Mouse (Mus musculus) heart, adult 2 months (tissue): Measurements from ENCODE around the gene Tlr7. TPM values are rescaled to one million over a fixed set of nuclear protein-coding genes. Genes with fewer than 3 reads are reported as not detected.
"Not testable (repeated sequence)": the region's sequence is repeated elsewhere in the genome, so short reads cannot be mapped to it uniquely, and the experiment has no call there.

Experiments used
- DNase-seq, 2 experiments: peaks; one replicate each; pipeline ENCODE4 v3.0.0; 2021
- H3K27ac ChIP-seq: fragments of 200-600 bp; 2 replicates; pipeline ENCODE4 v1.8.1; 2022
- H3K27me3 ChIP-seq: fragments of 200-500 bp; 2 replicates; pipeline ENCODE4 v1.6.1; 2012; ENCODE audit warnings: mild to moderate bottlenecking, low read length, inconsistent platforms, mixed read lengths; ENCODE audit not compliant: control insufficient read depth, insufficient read depth
- H3K36me3 ChIP-seq: fragments of 200-500 bp; 2 replicates; pipeline ENCODE4 v1.6.1; 2012; ENCODE audit warnings: low read length, inconsistent platforms; ENCODE audit not compliant: control insufficient read depth, insufficient read depth
- H3K4me1 ChIP-seq: fragments of 200-500 bp; 2 replicates; pipeline ENCODE4 v1.6.1; 2011; ENCODE audit warnings: low read length; ENCODE audit not compliant: control insufficient read depth, insufficient read depth
- H3K4me3 ChIP-seq: fragments of 200-600 bp; 2 replicates; pipeline ENCODE4 v1.8.1; 2022
- H3K79me2 ChIP-seq: fragments of 200-500 bp; replicated peaks from 2 replicates; pipeline ENCODE4 v1.6.1; 2012; ENCODE audit warnings: mild to moderate bottlenecking, inconsistent platforms, low read length, moderate library complexity, mixed read lengths; ENCODE audit not compliant: control insufficient read depth, insufficient read depth
- H3K9ac ChIP-seq: fragments of 200-500 bp; 2 replicates; pipeline ENCODE4 v1.6.1; 2012; ENCODE audit warnings: low read depth, mild to moderate bottlenecking, control low read depth, inconsistent platforms, low read length, mixed read lengths
- CTCF ChIP-seq: fragments of 200-600 bp; IDR thresholded peaks from 2 replicates; pipeline ENCODE4 v1.8.1; 2022; ENCODE audit warnings: antibody characterized with exemption, mild to moderate bottlenecking, moderate library complexity
- EP300 ChIP-seq: fragments of 200-500 bp; IDR thresholded peaks from 2 replicates; pipeline ENCODE4 v1.6.1; 2011; ENCODE audit warnings: low read depth, low read length, control low read depth; ENCODE audit not compliant: insufficient read depth
- POLR2A ChIP-seq: fragments of 200-500 bp; IDR thresholded peaks from 2 replicates; pipeline ENCODE4 v1.6.1; 2011; ENCODE audit warnings: mild to moderate bottlenecking, low read depth, low read length, control low read depth; ENCODE audit not compliant: insufficient read depth
- WGBS: fragments of 180-500 bp; shearing (Covaris S2); methylation state at CpG from one replicate; pipeline ENCODE4 v1.1.7; 2018; 5-methylcytosine and 5-hydroxymethylcytosine counted together
- intact Hi-C: fragments of 180-260 bp; cut with DNase I; formaldehyde crosslinking; loops from one replicate; pipeline ENCODE4 v1.15.1; 2025
- long read RNA-seq: library from polyadenylated mRNA; stranded (forward); transcript quantifications from one replicate; pipeline ENCODE4 v2.0.0, GENCODE M21; 2021
- polyA plus RNA-seq: library from polyadenylated mRNA; depleted of rRNA; stranded (reverse); fragments of >200 nt; gene quantifications from 2 replicates; pipeline ENCODE4 v1.2.3, GENCODE M21; 2012; rRNA removed
- total RNA-seq, 2 experiments: library from RNA; stranded (reverse); gene quantifications; 2 replicates each; pipeline ENCODE4 v1.2.3; 2021

Tlr7 gene
- total RNA-seq (1 to 10 TPM; 1.7 to 2.5 TPM), polyA plus RNA-seq (0.57 and 0.91 TPM in 2 replicates)
- long read RNA-seq, result 0 reads

- WGBS, result 64% methylated on average over 6 of the region's 6 CpGs
- Histone ChIP-seq H3K27me3 (no peaks in the 10 kb centered on the region), H3K27ac (no peak within 1 kb of the TSS), H3K9ac (no peak within 1 kb of the TSS), H3K4me3 (no peak within 1 kb of the TSS), H3K4me1 (no peaks in the 10 kb centered on the region), H3K79me2 (no peaks in the 10 kb centered on the region), H3K36me3 (no peaks in the 10 kb centered on the region)
- TF ChIP-seq POLR2A (no peak), CTCF (no peak), EP300 (no peak)
- intact Hi-C loops, result no loop called here
- no peak for DNase-seq
Observed at GRCm38 (mm10) chrX:167330399-167330798, at the start of gene Tlr7. Gene Tlr7 (minus strand): TSS chrX:167330558.

DNA sequence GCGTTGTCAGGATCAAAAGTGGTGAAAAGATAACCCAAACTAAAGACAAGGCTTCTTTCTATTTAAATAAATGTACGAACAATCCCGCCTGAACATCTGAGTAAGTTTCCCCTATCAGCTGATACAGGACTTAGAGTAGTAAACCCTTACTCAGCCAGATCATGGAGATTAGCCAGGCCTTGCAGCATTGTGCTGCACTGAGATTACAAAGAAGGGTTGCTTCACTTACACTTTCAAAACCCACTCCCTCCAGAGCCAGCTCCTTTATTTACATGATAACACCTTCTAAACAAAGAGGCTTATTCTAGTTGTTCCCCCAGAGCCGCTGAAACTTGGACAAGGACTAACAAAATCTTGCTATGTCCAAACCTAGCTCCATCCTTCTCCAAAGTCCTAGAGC is 49.7 kb upstream of the Tlr7 start:
- TF ChIP-seq POLR2A (no peak), EP300 (no peak), CTCF (no peak)
- Histone ChIP-seq H3K4me3 (no peak overlapping the region), H3K79me2 (no peaks in the 10 kb centered on the region), H3K27ac (no peak overlapping the region), H3K4me1 (no peaks in the 10 kb centered on the region), H3K9ac (no peak overlapping the region), H3K27me3 (no peaks in the 10 kb centered on the region), H3K36me3 (no peaks in the 10 kb centered on the region)
- WGBS, result 62% methylated on average over 4 of the region's 4 CpGs
- intact Hi-C loops, result no loop called here
- DNase-seq, result no peak

DNA sequence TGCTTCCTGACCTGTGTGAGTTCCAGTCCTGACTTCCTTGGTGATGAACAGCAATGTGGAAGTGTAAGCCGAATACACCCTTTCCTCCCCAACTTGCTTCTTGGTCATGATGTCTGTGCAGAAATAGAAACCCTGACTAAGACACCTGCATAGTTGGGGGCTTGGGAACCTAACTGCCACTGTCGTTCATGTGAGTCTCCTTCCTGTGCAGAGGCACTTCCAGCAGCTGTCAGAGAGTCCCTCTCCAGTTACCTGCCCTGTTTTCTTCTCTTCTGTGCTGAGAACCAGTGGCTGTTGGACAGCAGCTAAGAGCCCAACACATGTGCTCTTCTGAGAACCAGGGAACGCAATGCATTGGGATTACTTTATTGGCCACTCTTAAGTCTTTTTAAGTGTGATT is 30.9 kb upstream of the Tlr7 start:
- intact Hi-C loops, H3K9ac ChIP-seq, DNase-seq, H3K36me3 ChIP-seq, H3K4me1 ChIP-seq, H3K27ac ChIP-seq, H3K4me3 ChIP-seq, H3K27me3 ChIP-seq, H3K79me2 ChIP-seq: not testable (repeated sequence)
- WGBS, result 86% methylated on average over 3 of the region's 3 CpGs

- no peak for DNase-seq
- Histone ChIP-seq H3K36me3 (no peaks in the 10 kb centered on the region), H3K79me2 (no peaks in the 10 kb centered on the region), H3K9ac (no peak overlapping the region), H3K4me3 (no peak overlapping the region), H3K4me1 (no peaks in the 10 kb centered on the region), H3K27ac (no peak overlapping the region), H3K27me3 (no peaks in the 10 kb centered on the region)
- 91% methylated on average over 7 of the region's 7 CpGs for WGBS
- intact Hi-C loops, result loop anchor here (5.0 kb wide), 2 partner anchors 67 to 82 kb away; no protein-coding TSS in a partner anchor
- TF ChIP-seq POLR2A (no peak), CTCF (no peak), EP300 (no peak)
Observed at GRCm38 (mm10) chrX:167359704-167360103, 29.3 kb upstream of the Tlr7 start.

DNA sequence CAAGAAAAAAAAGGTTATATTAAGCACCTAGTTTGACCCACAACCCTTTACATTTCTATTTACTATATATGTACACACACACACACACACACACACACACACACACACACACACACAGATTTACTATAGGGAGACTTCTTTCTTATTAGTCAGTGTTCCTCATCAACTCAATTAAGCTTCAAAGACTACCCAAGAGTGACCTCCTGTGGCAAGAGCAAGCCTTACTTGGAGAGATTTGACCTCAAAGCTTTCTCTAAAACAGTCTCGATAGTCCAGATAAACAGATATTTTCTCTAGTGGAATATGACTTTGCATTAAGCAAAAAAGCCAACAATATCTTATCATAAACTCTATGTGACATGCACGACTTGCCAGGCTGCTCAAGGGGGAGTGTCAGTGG is 27.1 kb upstream of the Tlr7 start:
- H3K79me2 ChIP-seq, result no peaks in the 10 kb centered on the region
- intact Hi-C loops, result loop anchor here (5.0 kb wide), 2 partner anchors 65 to 80 kb away; no protein-coding TSS in a partner anchor
- no peak for DNase-seq
- no peak overlapping the region for H3K27ac ChIP-seq
- no peak overlapping the region for H3K4me3 ChIP-seq
- H3K36me3 ChIP-seq, result no peaks in the 10 kb centered on the region
- H3K9ac ChIP-seq, result no peak overlapping the region
- 30% methylated on average over 2 of the region's 2 CpGs for WGBS
- H3K4me1 ChIP-seq, result no peaks in the 10 kb centered on the region
- TF ChIP-seq CTCF (peak; percentile 42), EP300 (no peak)
- no peaks in the 10 kb centered on the region for H3K27me3 ChIP-seq

- TF ChIP-seq EP300 (no peak), CTCF (no peak), POLR2A (no peak)
- Histone ChIP-seq H3K36me3 (no peaks in the 10 kb centered on the region), H3K4me3 (no peak overlapping the region), H3K27ac (no peak overlapping the region), H3K9ac (no peak overlapping the region), H3K79me2 (no peaks in the 10 kb centered on the region), H3K27me3 (no peaks in the 10 kb centered on the region), H3K4me1 (no peaks in the 10 kb centered on the region)
- WGBS, result 90% methylated on average over 3 of the region's 3 CpGs
- DNase-seq, result no peak
- intact Hi-C loops, result loop anchor here (5.0 kb wide), 2 partner anchors 64 to 79 kb away; no protein-coding TSS in a partner anchor
Observed at GRCm38 (mm10) chrX:167355965-167356364, 25.6 kb upstream of the Tlr7 start.

GRCm38 (mm10) chrX:167353617-167354016 is 23.3 kb upstream of the Tlr7 start:
- H3K27me3 ChIP-seq, result no peaks in the 10 kb centered on the region
- DNase-seq, result no peak
- no peak overlapping the region for H3K9ac ChIP-seq
- WGBS, result 76% methylated on average over 2 of the region's 2 CpGs
- no peak overlapping the region for H3K4me3 ChIP-seq
- H3K4me1 ChIP-seq, result no peaks in the 10 kb centered on the region
- H3K79me2 ChIP-seq, result no peaks in the 10 kb centered on the region
- TF ChIP-seq EP300, result no peak
- TF ChIP-seq CTCF, result no peak
- no peak for TF ChIP-seq POLR2A
- H3K36me3 ChIP-seq, result no peaks in the 10 kb centered on the region
- intact Hi-C loops, result no loop called here
- no peak overlapping the region for H3K27ac ChIP-seq
